Mouse (Mus musculus) left cerebral cortex, adult 11 months (tissue): ENCODE data around the gene Srsf9.

Source experiments
- DNase-seq: peaks from one replicate; pipeline ENCODE4 v3.0.0; 2022; ENCODE audit warnings: low spot score

The Srsf9 gene

DNA sequence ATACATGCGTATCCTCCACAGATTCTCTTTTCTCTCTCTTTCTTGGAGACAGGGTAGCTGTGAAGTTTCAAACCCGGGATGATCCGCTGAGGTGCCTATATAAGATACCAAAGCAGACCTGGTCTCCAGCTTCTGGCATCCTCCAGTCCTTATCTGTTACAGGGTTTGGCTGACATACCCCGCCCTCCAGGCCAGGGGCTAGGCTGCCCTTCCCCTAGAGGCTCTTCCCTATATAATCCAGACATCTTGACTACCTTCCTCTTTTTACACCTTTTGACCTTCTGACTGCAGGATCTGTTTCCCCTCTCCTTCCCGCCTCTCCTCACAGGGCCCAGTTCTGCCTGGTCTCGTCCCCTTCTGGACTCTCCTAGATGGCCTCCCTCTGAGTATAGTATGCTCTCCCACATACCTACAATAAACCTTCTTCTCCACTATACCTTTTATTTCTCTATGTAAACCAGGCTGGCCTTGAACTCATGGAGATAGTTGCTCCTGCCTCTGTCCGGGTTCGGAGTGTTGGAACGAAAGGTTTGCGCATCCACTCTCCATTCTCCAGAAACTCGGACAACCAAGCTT lies 633 bp upstream of the Srsf9 start:
- peak; percentile 55 for DNase-seq

DNA sequence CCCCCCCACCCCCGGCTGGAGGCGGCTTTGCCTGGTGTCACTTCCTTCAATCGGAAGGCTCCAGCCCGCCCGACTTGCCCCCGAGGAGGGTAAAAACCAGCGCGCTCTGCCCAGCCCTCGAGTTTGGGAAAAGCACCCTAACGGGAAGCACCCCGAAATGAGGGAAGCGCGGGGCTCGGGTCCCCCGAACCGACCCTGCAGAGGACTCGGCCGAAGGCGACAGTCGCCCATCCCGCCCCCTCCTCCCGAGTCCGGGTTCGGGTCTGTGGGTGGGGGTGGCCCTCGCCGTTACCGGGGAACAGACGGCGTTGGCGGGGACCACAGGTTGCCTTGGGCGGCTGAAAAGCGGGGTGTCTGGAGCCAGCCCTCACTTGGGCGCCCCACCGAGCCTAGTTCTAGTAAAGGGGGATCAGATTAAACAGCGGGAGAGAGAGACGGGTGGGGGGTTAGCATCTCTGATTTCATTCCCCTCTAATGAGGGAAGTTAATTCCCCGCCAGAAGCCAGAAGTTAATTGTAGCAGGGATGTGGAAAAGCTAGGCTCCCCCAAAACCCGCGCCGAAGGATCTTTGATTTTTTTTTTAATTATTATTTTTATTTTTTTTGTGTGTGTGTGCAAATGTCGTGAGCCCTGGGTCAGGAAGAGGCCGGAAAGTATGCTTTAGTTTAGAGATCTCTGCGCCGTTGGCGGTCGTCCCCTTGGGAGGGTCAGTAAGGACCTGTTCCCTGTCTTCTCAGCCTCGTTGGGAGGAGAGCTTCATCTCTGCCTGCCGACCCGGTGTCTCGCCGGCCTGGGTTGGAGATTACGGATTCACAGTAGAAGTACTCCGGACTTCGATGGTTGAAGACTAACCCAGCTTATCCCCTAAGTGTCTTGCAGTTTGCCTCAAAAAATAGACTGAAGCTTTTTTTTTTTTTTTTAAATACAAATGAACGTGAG lies 902 bp downstream of the Srsf9 start:
- DNase-seq = no peak

DNA sequence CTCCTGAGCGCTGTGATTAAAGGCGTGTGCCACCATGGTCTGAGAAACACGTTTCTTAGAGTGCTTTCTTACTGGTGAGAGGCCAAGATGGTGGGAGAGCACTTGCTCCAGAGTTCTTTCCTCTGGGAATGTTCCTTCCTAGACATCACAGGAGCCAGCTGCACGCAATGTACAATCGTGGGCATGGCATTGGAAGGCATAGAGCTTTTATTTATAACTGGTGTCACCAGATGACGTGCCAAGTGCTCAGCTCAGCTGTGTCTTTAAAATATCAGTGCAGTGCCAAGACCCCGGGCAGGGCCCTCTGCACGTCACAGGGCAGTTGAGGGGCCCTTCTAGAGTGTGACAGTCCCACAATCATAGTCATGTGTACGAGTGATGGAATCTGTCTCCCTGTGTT lies 4.0 kb downstream of the Srsf9 start:
- DNase-seq = no peak

DNA sequence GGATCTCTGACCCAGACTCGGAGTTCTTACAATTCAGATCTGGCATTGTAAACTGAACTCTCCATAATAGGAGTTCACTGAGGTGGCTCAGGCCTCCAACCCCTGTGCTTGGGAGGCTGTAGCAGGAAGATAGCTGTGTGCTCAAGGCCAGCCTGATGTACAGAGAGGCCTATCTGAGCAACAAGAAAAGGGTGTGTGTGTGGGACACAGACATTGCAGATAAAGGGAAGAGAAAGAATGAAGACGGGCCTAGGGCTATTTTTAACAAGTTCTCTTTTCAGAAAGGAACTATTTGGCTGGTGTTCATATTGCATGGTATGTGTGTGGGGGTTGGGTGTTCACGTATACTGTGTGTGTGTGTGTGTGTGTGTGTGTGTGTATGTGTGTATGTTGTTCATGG lies 6.6 kb downstream of the Srsf9 start:
- DNase-seq = no peak

DNA sequence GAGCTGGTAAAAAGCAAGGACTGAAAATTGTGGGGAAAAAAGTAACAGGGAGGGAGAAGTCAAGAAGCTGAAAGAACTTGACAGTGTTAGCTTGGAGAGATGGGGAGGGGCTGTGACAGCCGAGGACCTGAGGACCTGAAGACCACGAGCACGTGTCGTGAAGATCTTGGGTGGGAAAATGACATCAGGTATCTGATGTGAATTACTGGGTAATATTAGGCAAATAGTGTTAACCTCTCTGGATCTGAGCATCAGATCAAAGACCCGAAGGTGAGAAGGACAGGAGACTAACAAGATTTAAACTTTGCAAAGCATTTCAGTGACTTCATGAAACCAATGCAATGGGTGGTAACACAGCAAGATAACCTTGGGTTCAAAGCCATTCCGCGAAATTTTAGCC lies 13.0 kb downstream of the Srsf9 start:
- DNase-seq = no peak

DNA sequence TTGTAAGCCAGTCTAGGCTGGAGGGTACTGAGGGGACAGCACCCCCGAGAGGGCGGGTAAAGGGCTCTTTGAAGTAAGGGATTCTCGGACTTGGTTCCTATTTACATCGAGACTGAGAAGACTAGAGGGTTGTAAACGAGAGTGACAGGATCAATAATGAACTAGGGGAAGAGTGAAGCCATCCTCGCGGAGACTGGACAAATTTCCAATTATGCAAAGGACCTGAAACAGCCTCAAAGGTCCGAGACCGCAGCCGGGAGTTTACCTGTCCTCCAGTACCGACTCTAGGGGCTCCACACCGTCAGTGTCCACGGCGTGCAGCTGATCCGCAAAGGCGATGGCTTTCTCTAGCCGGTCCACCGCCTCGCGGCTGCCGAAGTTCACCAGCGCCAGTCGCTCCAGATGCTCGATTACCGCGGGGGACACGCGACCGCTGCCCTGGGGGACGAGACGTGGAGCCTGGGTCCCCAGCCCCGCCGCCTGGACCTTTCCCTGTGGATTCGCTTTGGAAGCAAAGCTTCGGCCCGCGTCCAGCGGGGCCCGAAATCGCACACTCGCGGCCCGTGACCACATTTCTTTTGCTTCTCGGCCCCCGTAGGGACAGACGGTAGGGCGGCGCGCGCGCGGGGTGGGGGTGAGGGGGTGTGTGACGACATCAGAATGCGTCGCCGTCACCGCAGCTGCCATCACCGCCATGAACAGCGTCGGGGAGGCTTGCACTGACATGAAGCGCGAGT lies 13.8 kb downstream of the Srsf9 start, which contains the start of the genes Gatc and Triap1:
Gatc (minus strand) TSS at position 602 of the 737 bp plus-strand sequence.
Triap1 (plus strand) TSS at position 649 of the 737 bp plus-strand sequence.
- DNase-seq = peak; percentile 75

DNA sequence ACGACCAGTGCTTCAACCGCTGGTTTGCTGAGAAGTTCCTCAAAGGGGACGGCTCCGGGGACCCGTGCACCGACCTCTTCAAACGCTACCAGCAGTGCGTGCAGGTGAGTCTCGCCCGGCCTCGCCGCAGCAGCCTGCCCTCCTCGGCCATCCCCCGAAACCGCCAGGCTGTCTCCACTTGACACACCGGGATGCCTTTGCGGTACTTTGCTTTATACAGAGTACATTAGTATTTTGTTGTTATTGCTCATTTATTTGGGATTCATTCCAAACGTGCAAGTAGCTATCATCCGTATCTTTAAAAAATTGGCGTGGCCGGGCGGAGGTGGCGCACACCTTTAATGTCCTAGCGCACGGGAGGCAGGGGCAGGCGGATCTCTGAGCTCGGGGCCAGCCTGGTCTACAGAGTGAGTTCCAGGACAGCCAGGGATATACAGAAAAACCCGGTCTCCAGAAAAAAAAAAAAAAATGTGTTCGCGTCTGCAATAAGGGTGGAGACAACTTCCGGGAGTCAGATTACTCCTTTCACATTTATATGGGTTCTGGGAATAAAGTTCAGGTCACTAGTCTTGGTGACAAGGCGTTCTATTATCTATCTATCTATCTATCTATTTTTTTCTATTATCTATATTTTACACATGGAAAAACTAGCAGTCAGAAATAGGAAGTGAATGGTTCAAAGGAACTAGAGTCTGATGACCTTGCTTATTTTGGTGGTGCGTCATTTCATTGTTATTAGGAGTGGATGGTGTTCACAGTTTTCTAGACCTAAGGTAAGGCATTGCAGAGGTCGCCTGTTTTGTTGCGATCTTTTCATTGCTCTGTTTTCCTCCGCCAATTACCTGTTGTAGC lies 14.6 kb downstream of the Srsf9 start:
- no peak for DNase-seq

DNA sequence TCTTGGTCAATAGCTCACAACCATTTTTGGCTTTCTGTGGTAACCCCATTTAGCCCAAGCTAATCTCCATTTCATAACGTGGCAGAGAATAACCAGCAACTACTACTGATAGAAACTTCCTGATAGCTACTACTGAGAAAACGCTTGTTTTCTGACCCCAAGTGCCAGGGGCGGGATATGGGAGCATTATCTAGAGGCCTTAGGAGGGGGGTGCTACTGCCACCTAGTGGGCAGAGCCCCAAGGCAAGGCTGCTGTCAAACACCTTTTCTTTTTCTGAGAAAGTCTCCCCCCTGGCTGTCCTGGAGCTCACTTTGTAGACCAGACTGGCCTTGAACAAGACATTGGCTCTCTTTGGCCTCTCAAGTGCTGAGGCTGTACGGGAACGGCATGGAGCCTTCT lies 20.6 kb downstream of the Srsf9 start:
- peak; percentile 66 for DNase-seq

DNA sequence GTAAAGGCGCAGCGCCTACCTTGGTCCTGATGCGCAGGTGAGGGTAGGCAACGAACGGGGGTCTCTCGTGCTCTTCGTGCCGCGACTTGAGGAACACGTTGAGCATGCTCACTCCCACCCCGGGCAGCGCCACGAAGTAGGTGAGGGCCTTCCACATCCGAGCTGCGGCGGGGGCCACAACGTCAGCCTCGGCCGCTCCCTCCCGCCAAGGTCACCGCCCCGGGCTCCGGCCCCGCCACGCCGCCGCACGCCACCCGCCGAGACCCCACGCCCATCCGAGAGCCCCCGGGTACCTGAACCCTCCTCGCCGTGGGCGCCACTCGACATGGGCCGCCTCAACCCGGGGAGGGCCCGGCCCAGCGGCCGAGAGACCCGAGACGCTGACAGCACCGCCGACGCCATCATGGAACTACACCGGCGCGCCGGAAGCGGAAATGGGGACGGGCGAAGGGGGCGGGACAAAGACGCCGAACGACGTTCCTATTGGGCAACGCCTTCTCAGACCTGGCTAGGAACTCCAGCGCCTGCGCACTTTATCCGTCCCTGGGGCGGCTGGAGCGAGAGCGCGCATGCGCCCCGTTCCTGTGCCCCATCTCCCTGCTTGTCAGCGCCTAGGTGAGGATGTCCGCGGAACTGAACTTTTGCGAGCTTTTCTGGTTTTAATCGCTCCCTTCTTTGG lies 21.7 kb downstream of the Srsf9 start, which contains the start of gene Cox6a1:
Cox6a1 (minus strand) TSS at position 436 of the 679 bp plus-strand sequence.
- peak; percentile 98 for DNase-seq

DNA sequence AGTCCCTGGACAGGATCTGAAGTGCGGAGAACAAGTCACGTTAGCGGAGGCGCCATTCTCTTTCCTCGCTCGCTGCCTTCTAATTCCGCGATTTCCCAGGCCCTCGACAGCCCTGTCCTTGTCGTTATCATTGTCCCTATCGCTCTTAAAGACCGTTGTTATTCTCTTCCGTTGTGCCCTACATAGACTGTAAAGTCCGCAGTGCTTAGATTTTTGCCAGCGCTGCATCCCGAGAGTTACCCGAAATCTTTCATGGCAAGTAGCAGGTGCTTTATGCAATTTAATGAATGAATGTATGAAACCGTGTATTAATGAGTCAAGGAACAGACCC lies 22.2 kb downstream of the Srsf9 start:
- no peak for DNase-seq

DNA sequence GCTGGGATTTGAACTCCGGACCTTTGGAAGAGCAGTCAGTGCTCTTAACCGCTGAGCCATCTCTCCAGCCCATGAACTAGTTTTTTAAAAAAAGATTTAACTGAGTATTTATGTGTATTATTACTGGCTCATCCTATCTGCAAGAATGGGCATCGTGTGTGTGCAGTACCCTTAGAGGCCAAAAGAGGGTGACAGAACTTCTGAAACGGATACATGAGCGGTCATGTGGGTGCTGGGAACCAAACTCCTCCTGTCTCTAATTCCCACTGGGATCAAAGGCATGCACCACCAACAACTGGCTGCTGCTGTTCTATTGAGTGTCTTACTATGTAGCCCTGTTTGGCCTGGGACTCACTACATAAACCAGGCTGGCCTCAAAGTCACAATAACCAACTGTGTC lies 24.4 kb downstream of the Srsf9 start:
- DNase-seq = no peak

DNA sequence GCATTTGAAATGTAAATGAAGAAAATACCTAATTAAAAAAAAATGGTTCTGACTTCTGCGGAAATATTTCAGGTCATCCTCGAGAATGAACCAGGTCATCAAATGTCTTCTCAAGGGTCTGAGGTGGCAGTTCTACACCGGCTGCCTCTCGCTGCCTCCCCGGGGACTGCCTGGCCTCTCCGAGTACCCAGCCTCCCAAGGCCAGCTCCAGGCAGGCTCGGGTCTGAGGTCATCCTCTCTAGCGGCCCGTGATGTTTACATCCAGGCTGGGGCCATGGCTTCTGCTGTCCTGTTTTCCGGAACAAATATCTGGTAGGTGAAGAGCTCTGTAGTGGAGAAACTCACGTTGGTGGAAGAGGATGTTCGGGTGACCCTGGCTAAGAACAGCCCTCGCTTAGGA lies 28.1 kb downstream of the Srsf9 start:
- DNase-seq = no peak

DNA sequence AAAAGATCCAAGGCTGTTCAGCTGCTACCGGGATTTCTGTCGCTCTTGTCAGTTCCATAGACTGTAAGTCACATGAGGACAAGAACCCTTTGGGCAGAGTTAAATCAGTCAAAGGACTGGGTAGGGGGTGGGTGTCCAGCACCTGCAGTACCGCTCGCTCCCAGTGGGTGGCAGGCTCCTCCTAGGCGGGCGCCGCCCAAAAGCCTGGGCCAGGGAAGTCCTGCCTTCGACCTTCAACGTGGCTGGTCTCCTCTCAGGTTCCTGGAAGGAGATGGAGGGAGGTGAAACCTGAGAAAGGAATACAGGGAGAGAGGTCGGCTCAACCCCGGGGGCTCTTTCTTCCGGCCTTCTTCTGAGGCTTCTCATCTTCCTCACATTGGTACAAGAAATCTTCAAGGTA lies 31.9 kb downstream of the Srsf9 start:
- DNase-seq = peak; percentile 53

DNA sequence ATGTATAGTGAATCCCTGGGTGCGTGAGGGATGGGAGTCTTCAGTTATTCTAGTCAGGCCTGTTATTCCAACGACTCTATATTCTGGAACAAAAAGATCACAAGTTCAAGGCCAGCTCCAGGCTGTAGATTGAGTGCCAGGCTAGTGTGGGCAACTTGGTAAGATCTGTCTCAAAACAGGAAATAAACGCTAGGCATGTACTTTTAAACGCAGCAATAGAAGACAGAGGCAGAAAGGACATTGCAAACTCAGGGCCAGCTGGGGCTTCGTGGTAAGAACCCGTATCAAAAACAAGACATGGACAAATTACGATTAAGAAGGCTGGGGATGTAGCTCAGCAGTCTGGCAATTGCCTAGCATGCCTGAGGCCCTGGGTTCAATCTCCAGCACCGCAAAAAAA lies 32.5 kb downstream of the Srsf9 start:
- DNase-seq = no peak

DNA sequence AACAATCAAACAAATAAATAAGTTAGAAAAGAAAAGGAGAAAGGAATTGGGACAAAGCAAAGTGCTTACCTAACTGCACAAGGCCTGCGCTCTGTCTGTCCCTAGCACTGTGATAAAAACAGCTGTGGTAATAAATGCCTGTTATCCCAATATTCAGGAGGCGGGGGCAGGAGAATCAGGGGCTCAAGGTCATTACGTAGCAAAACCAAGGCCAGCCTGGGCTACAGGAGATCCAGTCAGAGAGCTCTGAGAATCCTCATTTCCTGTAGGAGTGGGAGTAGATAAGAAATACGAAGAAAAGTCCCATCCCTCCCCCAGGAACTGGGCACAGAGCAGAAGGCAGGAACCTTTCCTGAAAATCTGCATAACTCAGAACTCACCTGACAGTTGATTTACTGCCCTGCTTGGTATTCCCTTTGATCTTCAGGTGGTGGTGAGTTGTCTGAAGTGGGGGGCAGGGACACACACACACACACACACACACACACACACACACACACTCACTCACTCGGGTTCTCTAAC lies 32.9 kb downstream of the Srsf9 start:
- no peak for DNase-seq

DNA sequence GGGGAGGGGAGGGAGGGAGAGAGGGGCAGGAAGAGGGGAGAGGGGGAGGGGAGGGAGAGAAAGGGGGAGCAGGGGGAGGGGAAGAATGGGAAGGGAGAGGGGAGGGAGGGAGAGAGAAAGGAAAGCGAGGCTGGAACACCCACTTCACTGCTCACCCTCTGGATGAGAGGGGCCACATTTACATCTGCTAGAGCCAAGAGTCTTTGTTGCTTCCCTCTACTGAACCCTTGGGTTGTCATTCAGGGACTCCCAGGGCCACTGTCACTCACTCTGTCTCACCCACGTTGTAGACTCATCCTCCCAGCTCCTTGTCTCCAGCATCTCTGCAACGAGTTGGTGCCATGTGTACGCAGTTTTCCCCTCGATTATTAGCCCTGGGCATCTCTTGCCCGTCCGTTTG lies 35.2 kb downstream of the Srsf9 start:
- DNase-seq = no peak

DNA sequence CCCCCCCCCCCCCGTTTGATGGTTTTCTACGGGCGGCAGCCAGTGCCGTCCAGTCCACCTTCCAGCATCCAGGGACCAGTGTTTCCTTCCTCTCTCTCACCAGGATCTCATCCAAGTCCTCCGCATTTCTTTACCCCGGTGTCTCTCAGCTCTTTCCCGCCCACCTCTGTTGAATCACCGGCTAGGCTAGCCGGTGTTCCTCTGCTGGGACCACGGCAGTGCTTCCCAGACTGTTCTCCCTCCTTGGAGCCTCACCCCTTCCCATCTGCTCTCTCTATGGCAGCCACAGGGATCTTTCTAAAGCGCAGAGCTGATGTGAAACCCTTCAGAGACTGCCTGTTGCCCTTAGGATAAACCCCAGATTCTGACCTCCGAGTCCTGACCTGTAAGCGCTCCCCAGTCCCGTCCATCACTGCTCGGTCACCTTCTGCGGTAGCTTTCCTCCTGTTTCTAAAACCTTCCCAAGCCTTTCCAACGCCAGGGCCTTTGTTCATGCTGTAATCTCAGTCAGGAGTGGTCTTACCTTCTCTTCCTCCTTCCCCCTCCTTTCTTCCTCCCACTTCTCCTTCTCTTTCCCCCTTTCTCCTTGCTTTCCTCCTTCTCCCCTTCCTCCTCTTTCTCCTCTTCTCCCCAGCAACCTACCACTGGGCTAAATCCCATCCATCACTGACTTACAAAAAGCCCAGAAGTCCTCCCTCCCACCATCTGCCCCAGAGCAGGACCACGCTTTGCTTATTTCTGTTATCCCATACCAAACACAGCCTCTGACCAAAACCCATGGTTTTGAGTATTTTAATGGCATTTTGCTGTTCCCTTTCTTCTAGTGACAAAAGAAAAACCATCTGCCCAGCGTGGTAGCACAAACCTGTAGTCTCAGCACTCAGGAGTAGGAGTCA lies 36.1 kb downstream of the Srsf9 start:
- DNase-seq = peak; percentile 48

DNA sequence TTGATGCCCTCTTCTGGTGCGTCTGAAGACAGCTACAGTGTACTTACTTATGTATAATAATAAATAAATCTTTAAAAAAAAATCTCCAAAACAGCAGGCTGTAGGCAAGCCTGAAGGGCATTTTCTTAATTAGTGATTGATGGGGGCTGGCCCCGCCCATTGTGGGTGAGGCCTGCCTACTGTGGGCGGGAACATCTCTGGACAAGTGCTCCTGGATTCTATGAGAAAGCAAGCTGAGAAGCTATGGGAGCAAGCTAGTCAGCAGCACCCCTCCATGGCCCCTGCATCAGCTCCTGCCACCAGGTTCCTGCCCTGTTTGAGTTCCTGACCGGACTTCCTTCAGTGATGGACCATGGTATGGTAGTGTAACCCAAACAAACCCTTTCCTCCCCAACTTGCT lies 37.8 kb downstream of the Srsf9 start:
- no peak for DNase-seq

DNA sequence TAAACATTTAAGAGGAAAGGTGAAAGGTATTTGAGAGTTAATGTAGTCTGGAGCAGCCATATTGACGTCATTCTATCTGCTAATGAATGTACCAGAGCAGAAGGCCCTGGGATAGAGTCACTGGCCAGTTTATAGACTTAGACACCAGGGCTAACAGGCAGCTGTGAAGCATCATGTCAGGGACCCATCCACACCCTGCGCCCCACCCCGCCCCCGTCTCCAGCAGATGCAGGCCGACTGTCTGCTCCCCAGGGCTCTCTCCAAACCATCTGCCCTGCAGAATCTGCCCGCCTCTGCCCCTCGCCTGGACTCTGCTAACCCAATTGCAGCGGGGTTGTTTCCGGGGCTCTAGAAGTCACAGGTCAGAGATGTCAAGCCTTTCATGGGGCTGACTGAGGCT lies 44.8 kb downstream of the Srsf9 start:
- DNase-seq = no peak
